Mouse (Mus musculus): ENCODE data around the gene Arvcf.

GRCm38 (mm10) chr16:18308159-18308558 is 39.8 kb upstream of the Arvcf start:
- TF ChIP-seq CTCF (IDR thresholded peaks at IDR 0.05; ENCODE audit: extremely low read depth, insufficient read depth, insufficient read length, insufficient replicate concordance), result no peak
- no peak for TF ChIP-seq POLR2A (IDR thresholded peaks at IDR 0.05; ENCODE audit: low read depth, low read length)
